15 mouse cellular contexts compared by ENCODE assay signal in the genomic region with DNA sequence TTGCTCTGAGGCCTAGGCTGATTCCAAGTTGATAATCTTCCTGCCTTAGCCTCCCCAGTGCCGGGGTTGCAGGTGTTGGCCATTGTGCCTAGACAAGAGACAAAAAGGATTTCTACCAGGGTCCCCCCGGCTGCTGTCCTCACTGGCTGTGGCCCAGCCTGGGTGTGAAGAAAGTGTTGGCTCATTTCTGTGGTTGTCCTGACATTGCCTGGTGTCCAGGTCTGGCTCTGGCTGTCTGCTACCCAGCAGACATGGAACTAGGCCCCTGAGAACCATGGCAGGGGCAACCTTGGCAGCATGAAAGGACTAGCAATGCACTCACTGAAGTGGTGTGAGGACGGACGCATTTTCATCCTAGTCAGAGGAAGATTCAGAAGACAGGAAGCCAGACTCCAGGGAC. TPM values are rescaled to one million over a fixed set of nuclear protein-coding genes. Genes with fewer than 3 reads are reported as not detected.
DNase-seq lines count a peak whose midpoint lies in the region; ATAC-seq and TF ChIP-seq lines count a peak whose summit lies in the region.
"Had no signal": no experiment of that assay in that cellular context is flagged by ENCODE, and none has a peak within 500 bp of the region (broad histone marks: within the 10 kb centered on the region; RNA-seq: fewer than 3 reads in every experiment).

No protein-coding gene starts in this region.

- H3K4me2 ChIP-seq in hindbrain, embryonic 14.5 days (replicated peaks) = no peak overlapping the region
- no peak overlapping the region for H3K4me2 ChIP-seq in hindbrain, embryonic 16.5 days (ENCODE audit: low read length)
- H3K4me2 ChIP-seq in midbrain, postnatal 0 days (ENCODE audit: low read depth, low read length, poor library complexity, severe bottlenecking) = no peak overlapping the region

- H3K9me3 ChIP-seq in hindbrain, embryonic 10.5 days = no peaks in the 10 kb centered on the region
- H3K9me3 ChIP-seq in hindbrain, embryonic 14.5 days (ENCODE audit: control insufficient read depth, low read length) = no peaks in the 10 kb centered on the region
- no peaks in the 10 kb centered on the region for H3K9me3 ChIP-seq in hindbrain, embryonic 16.5 days (ENCODE audit: control insufficient read depth, low read length)
- no peaks in the 10 kb centered on the region for H3K9me3 ChIP-seq in midbrain, postnatal 0 days (ENCODE audit: low read length)

- TF ChIP-seq CTCF in midbrain, postnatal 0 days (IDR thresholded peaks at IDR 0.05) = no peak

- H3K4me3 ChIP-seq in hindbrain, embryonic 10.5 days = no peak overlapping the region
- H3K4me3 ChIP-seq in hindbrain, embryonic 14.5 days (replicated peaks; ENCODE audit: low read length) = no peak overlapping the region
- H3K4me3 ChIP-seq in hindbrain, embryonic 16.5 days (ENCODE audit: low read length) = no peak overlapping the region
- H3K4me3 ChIP-seq in midbrain, postnatal 0 days (ENCODE audit: low read depth, low read length) = no peak overlapping the region

- 0 out of 2 replicates have a peak, but pooled peaks cover 6% of the 10 kb centered on the region for H3K27me3 ChIP-seq in hindbrain, embryonic 10.5 days (ENCODE audit: insufficient read depth, poor library complexity, severe bottlenecking)
- H3K27me3 ChIP-seq in hindbrain, embryonic 14.5 days (ENCODE audit: control insufficient read depth, insufficient read depth, low read length) = no peaks in the 10 kb centered on the region
- no peaks in the 10 kb centered on the region for H3K27me3 ChIP-seq in hindbrain, embryonic 16.5 days (replicated peaks; ENCODE audit: control insufficient read depth, insufficient read depth, low read length)
- no peaks in the 10 kb centered on the region for H3K27me3 ChIP-seq in midbrain, postnatal 0 days (ENCODE audit: insufficient read depth, low read length)

- peak; percentile 47 for DNase-seq in cerebellum, adult 11-12 months
- DNase-seq in hindbrain, embryonic 10.5 days (ENCODE audit: low spot score) = no peak
- DNase-seq in hindbrain, embryonic 14.5 days (ENCODE audit: low spot score) = no peak
- no peak for DNase-seq in midbrain, postnatal 0 days (ENCODE audit: low spot score)
- DNase-seq in liver = no peak
- no peak for DNase-seq in urinary bladder, postnatal 4 days (ENCODE audit: low spot score in 2 of 2)
- DNase-seq: cerebellum, adult 9-11 months; gastrocnemius, postnatal 14 days; kidney, adult 8-10 months; lung, postnatal 10 days; thymus, adult 18-20 months had no signal

- no peaks in the 10 kb centered on the region for H3K36me3 ChIP-seq in hindbrain, embryonic 10.5 days
- no peaks in the 10 kb centered on the region for H3K36me3 ChIP-seq in hindbrain, embryonic 14.5 days (replicated peaks; ENCODE audit: control insufficient read depth, insufficient read depth)
- H3K36me3 ChIP-seq in hindbrain, embryonic 16.5 days (ENCODE audit: control insufficient read depth, insufficient read depth, low read length) = no peaks in the 10 kb centered on the region
- peaks cover 8% of the 10 kb centered on the region; the same call in 1 of the 2 replicates for H3K36me3 ChIP-seq in midbrain, postnatal 0 days (ENCODE audit: insufficient read depth, low read length)

- H3K27ac ChIP-seq in hindbrain, embryonic 10.5 days = peak overlapping the region; percentile 45; the same call in 1 of the 2 replicates
- no peak overlapping the region for H3K27ac ChIP-seq in hindbrain, embryonic 14.5 days
- H3K27ac ChIP-seq in hindbrain, embryonic 16.5 days (ENCODE audit: low read depth, low read length) = peak overlapping the region; percentile 31; the same call in 1 of the 2 replicates
- H3K27ac ChIP-seq in midbrain, postnatal 0 days (ENCODE audit: low read depth, low read length) = 0 out of 2 replicates have a peak overlapping the region, but pooled peaks have one; percentile 14

- no peak overlapping the region; the same call in 1 of the 2 replicates for H3K9ac ChIP-seq in hindbrain, embryonic 14.5 days
- no peak overlapping the region for H3K9ac ChIP-seq in hindbrain, embryonic 16.5 days (ENCODE audit: low read depth, low read length)
- no peak overlapping the region for H3K9ac ChIP-seq in midbrain, postnatal 0 days (replicated peaks; ENCODE audit: low read length, poor library complexity, severe bottlenecking)

- no peak for ATAC-seq in cerebellum, adult (ENCODE audit: insufficient number of reproducible peaks, low FRiP score, low TSS enrichment)
- ATAC-seq in hindbrain, embryonic 14.5 days (ENCODE audit: low FRiP score) = no peak
- ATAC-seq in hindbrain, embryonic 16.5 days = no peak
- ATAC-seq in midbrain, postnatal 0 days (ENCODE audit: low FRiP score) = no peak

- WGBS in hindbrain, embryonic 10.5 days = 78% methylated on average over 4 of the region's 4 CpGs
- 73% methylated on average over 4 of the region's 4 CpGs for WGBS in hindbrain, embryonic 14.5 days
- 62% methylated on average over 4 of the region's 4 CpGs for WGBS in hindbrain, embryonic 16.5 days
- 66% methylated on average over 4 of the region's 4 CpGs for WGBS in midbrain, postnatal 0 days

- peaks cover 97% of the 10 kb centered on the region for H3K4me1 ChIP-seq in hindbrain, embryonic 10.5 days (replicated peaks)
- peaks cover 71% of the 10 kb centered on the region for H3K4me1 ChIP-seq in hindbrain, embryonic 14.5 days (replicated peaks; ENCODE audit: control insufficient read depth, insufficient read depth, low read length)
- peaks cover 76% of the 10 kb centered on the region for H3K4me1 ChIP-seq in hindbrain, embryonic 16.5 days (ENCODE audit: control insufficient read depth, insufficient read depth, low read depth, low read length)
- peaks cover 43% of the 10 kb centered on the region for H3K4me1 ChIP-seq in midbrain, postnatal 0 days (ENCODE audit: insufficient read depth, low read length)

RNA-seq across cellular contexts. Expression of gene Ralgds, which starts 16.9 kb away (rescaled TPM):
- 48.5 and 67.5 TPM in 2 replicates for polyA plus RNA-seq in hindbrain, embryonic 10.5 days (2016; fragmentation: Nextera tagmentation; extraction: Ambion mirVana)
- 92.9 and 95.5 TPM in 2 replicates for polyA plus RNA-seq in hindbrain, embryonic 14.5 days (2014; fragmentation: Nextera tagmentation; extraction: Ambion mirVana)
- 75.0 and 84.9 TPM in 2 replicates for polyA plus RNA-seq in hindbrain, embryonic 16.5 days (2015; fragmentation: Nextera tagmentation; extraction: Ambion mirVana)
- total RNA-seq in midbrain, postnatal 0 days (2014; rRNA removed) = 212 and 292 TPM in 2 replicates
- polyA plus RNA-seq in midbrain, postnatal 0 days (2015; fragmentation: Nextera tagmentation; extraction: Ambion mirVana) = 82.1 and 84.6 TPM in 2 replicates

RNA-seq across cellular contexts. Expression of gene Gm10134, which starts 24.0 kb away (rescaled TPM):
- polyA plus RNA-seq in hindbrain, embryonic 10.5 days (2016; fragmentation: Nextera tagmentation; extraction: Ambion mirVana) = 0.70 TPM in 1 of 2 replicates, not detected in the other
- polyA plus RNA-seq in hindbrain, embryonic 14.5 days (2014; fragmentation: Nextera tagmentation; extraction: Ambion mirVana) = 0.90 and 2.9 TPM in 2 replicates
- polyA plus RNA-seq in hindbrain, embryonic 16.5 days (2015; fragmentation: Nextera tagmentation; extraction: Ambion mirVana) = 2.5 and 2.6 TPM in 2 replicates
- not detected in 2 replicates for total RNA-seq in midbrain, postnatal 0 days (2014; rRNA removed)
- 3.6 and 4.0 TPM in 2 replicates for polyA plus RNA-seq in midbrain, postnatal 0 days (2015; fragmentation: Nextera tagmentation; extraction: Ambion mirVana)
- total RNA-seq: liver, adult 2 months had no signal
- polyA plus RNA-seq: liver, adult 2 months had no signal

RNA-seq across cellular contexts. Expression of gene Gbgt1, which starts 33.2 kb away (rescaled TPM):
- polyA plus RNA-seq in hindbrain, embryonic 10.5 days (2016; fragmentation: Nextera tagmentation; extraction: Ambion mirVana) = 0.14 TPM in 1 of 2 replicates, not detected in the other
- 1.3 and 1.7 TPM in 2 replicates for polyA plus RNA-seq in hindbrain, embryonic 14.5 days (2014; fragmentation: Nextera tagmentation; extraction: Ambion mirVana)
- polyA plus RNA-seq in hindbrain, embryonic 16.5 days (2015; fragmentation: Nextera tagmentation; extraction: Ambion mirVana) = 1.7 and 2.0 TPM in 2 replicates
- 3.3 and 5.4 TPM in 2 replicates for total RNA-seq in midbrain, postnatal 0 days (2014; rRNA removed)
- polyA plus RNA-seq in midbrain, postnatal 0 days (2015; fragmentation: Nextera tagmentation; extraction: Ambion mirVana) = 0.75 and 0.81 TPM in 2 replicates

RNA-seq across cellular contexts. Expression of gene Cel, which starts 33.3 kb away (rescaled TPM):
- polyA plus RNA-seq in hindbrain, embryonic 10.5 days (2016; fragmentation: Nextera tagmentation; extraction: Ambion mirVana) = not detected in 2 replicates
- not detected in 2 replicates for polyA plus RNA-seq in hindbrain, embryonic 14.5 days (2014; fragmentation: Nextera tagmentation; extraction: Ambion mirVana)
- polyA plus RNA-seq in hindbrain, embryonic 16.5 days (2015; fragmentation: Nextera tagmentation; extraction: Ambion mirVana) = not detected in 2 replicates
- not detected in 2 replicates for total RNA-seq in midbrain, postnatal 0 days (2014; rRNA removed)
- polyA plus RNA-seq in midbrain, postnatal 0 days (2015; fragmentation: Nextera tagmentation; extraction: Ambion mirVana) = not detected in 2 replicates
- total RNA-seq: gastrocnemius, postnatal 14 days; heart, postnatal 10 days had no signal

RNA-seq across cellular contexts. Expression of gene Gtf3c5, which starts 53.7 kb away (rescaled TPM):
- polyA plus RNA-seq in hindbrain, embryonic 10.5 days (2016; fragmentation: Nextera tagmentation; extraction: Ambion mirVana) = 59.8 and 61.0 TPM in 2 replicates
- polyA plus RNA-seq in hindbrain, embryonic 14.5 days (2014; fragmentation: Nextera tagmentation; extraction: Ambion mirVana) = 28.6 and 29.3 TPM in 2 replicates
- 39.5 and 44.1 TPM in 2 replicates for polyA plus RNA-seq in hindbrain, embryonic 16.5 days (2015; fragmentation: Nextera tagmentation; extraction: Ambion mirVana)
- total RNA-seq in midbrain, postnatal 0 days (2014; rRNA removed) = 23.3 and 26.7 TPM in 2 replicates
- polyA plus RNA-seq in midbrain, postnatal 0 days (2015; fragmentation: Nextera tagmentation; extraction: Ambion mirVana) = 29.3 and 33.5 TPM in 2 replicates
